Mouse (Mus musculus): ENCODE measurements around the gene Eif4e3. TPM values are rescaled to one million over a fixed set of nuclear protein-coding genes. Genes with fewer than 3 reads are reported as not detected.

Gene Eif4e3
- polyA plus RNA-seq, 1 experiment from 2014 or later = 10.8 TPM

DNA sequence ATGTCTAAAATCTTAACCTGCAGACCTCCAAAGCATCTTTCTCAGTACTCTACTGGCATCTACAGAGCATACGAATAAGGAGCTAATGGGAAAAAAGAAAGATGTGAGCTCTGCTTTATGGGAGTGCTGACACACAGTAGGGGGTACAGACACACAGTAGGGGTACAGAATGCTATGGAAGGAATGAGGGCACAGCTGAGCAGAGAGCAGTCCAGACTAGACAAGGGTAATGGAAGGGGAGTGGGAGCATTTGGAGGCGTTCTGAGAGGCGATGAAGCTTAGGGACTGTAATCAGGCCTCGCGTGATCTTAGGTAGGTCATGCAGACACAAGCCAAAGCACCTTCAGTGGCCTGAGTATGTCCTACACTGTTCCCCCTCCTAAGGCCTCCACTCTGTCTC, 17.4 kb upstream of the Eif4e3 start:
- no peak overlapping the region for H3K4me3 ChIP-seq
- H3K27me3 ChIP-seq (ENCODE audit: low read depth, poor library complexity, severe bottlenecking) = 0 out of 2 replicates have a peak, but pooled peaks cover 6% of the 10 kb centered on the region
- no peak for DNase-seq (ENCODE audit: low spot score)
- no peak overlapping the region for H3K27ac ChIP-seq (replicated peaks)
- WGBS = 89% methylated on average over 5 of the region's 5 CpGs
- H3K4me1 ChIP-seq = no peaks in the 10 kb centered on the region
- H3K36me3 ChIP-seq = no peaks in the 10 kb centered on the region
- no peaks in the 10 kb centered on the region; the same call in 1 of the 2 replicates for H3K9me3 ChIP-seq (replicated peaks)

DNA sequence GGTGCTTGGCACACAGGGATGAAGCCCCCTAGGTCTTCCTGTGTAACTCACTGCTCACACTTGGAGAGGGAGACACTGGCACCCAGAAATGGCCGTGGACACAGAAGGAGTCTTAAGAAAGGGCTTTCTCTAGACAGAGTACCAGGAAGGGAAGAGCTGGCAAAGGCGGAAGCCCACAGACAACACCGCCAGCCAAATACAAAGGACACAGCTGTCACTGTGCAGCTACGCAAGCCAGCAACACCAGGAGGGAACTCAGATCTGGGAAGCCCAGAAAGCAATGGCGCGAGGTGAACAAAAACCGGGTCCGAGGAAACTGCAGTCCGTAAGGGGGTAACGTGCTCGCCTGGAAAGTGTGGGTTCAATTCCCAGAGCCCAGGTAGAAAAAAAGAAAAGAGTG, 11.5 kb upstream of the Eif4e3 start:
- WGBS = 83% methylated on average over 11 of the region's 11 CpGs
- Histone ChIP-seq H3K9me3 (replicated peaks) (no peaks in the 10 kb centered on the region), H3K4me1 (peaks cover 7% of the 10 kb centered on the region; the same call in 1 of the 2 replicates), H3K27ac (replicated peaks) (no peak overlapping the region; the same call in 1 of the 2 replicates), H3K4me3 (no peak overlapping the region), H3K27me3 (ENCODE audit: low read depth, poor library complexity, severe bottlenecking) (no peaks in the 10 kb centered on the region), H3K36me3 (no peaks in the 10 kb centered on the region)
- no peak for DNase-seq (ENCODE audit: low spot score)

- DNase-seq (ENCODE audit: low spot score) = no peak
- WGBS = 93% methylated on average over 8 of the region's 8 CpGs
- H3K4me1 ChIP-seq = peaks cover 7% of the 10 kb centered on the region; the same call in 1 of the 2 replicates
- H3K27ac ChIP-seq (replicated peaks) = no peak overlapping the region
- H3K4me3 ChIP-seq = no peak overlapping the region
- no peaks in the 10 kb centered on the region for H3K36me3 ChIP-seq
- H3K27me3 ChIP-seq (ENCODE audit: low read depth, poor library complexity, severe bottlenecking) = no peaks in the 10 kb centered on the region
- H3K9me3 ChIP-seq (replicated peaks) = no peaks in the 10 kb centered on the region
Measured at GRCm38 (mm10) chr6:99677325-99677724, 10.8 kb upstream of the Eif4e3 start.

DNA sequence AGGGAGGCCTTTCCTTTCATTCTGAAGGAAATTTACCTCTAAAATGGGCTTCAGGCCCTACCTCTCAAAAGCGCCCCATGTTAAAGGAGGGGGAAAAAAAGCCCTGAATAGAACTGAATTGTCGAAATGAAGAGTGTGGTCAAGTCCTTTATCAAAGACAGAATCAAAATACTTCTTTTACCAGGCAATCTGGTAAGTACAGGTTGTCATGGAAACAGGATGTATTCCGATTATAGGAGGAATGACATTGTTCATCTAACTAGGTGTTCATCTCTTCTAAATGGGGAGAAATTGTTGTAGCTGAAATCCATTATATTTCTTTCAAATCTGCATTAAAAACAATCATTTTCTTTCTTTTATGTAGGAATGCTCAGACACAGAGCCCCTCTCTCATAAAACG, 7.9 kb upstream of the Eif4e3 start:
- Histone ChIP-seq H3K27ac (replicated peaks) (no peak overlapping the region), H3K4me3 (no peak overlapping the region), H3K27me3 (ENCODE audit: low read depth, poor library complexity, severe bottlenecking) (peaks cover under 1% of the 10 kb centered on the region; the same call in 1 of the 2 replicates), H3K4me1 (peaks cover 23% of the 10 kb centered on the region), H3K9me3 (replicated peaks) (no peaks in the 10 kb centered on the region), H3K36me3 (no peaks in the 10 kb centered on the region)
- DNase-seq (ENCODE audit: low spot score) = no peak
- 85% methylated on average over 4 of the region's 4 CpGs for WGBS

GRCm38 (mm10) chr6:99671768-99672167, 5.2 kb upstream of the Eif4e3 start:
- H3K27ac ChIP-seq (replicated peaks) = no peak overlapping the region
- H3K36me3 ChIP-seq = no peaks in the 10 kb centered on the region
- H3K4me3 ChIP-seq = no peak overlapping the region
- no peaks in the 10 kb centered on the region for H3K9me3 ChIP-seq (replicated peaks)
- H3K27me3 ChIP-seq (ENCODE audit: low read depth, poor library complexity, severe bottlenecking) = peaks cover 25% of the 10 kb centered on the region
- peaks cover 33% of the 10 kb centered on the region for H3K4me1 ChIP-seq
- DNase-seq (ENCODE audit: low spot score) = no peak
- 68% methylated on average over 3 of the region's 3 CpGs for WGBS

GRCm38 (mm10) chr6:99670481-99671119, 4.0 kb upstream of the Eif4e3 start:
- peaks cover 45% of the 10 kb centered on the region for H3K4me1 ChIP-seq
- WGBS = 67% methylated on average over 7 of the region's 7 CpGs

GRCm38 (mm10) chr6:99669481-99670325, 3.1 kb upstream of the Eif4e3 start:
- Histone ChIP-seq H3K9me3 (replicated peaks) (no peaks in the 10 kb centered on the region), H3K4me1 (peaks cover 51% of the 10 kb centered on the region), H3K4me3 (no peak overlapping the region), H3K36me3 (no peaks in the 10 kb centered on the region), H3K27me3 (ENCODE audit: low read depth, poor library complexity, severe bottlenecking) (peaks cover 37% of the 10 kb centered on the region), H3K27ac (replicated peaks) (peak overlapping the region; percentile 28; the same call in 1 of the 2 replicates)
- WGBS = 22% methylated on average over 5 of the region's 5 CpGs
- peak; percentile 51 for DNase-seq (ENCODE audit: low spot score)

More at GRCm38 (mm10) chr6:99670481-99671119, 4.0 kb upstream of the Eif4e3 start:
- Histone ChIP-seq H3K27me3 (ENCODE audit: low read depth, poor library complexity, severe bottlenecking) (peaks cover 28% of the 10 kb centered on the region), H3K9me3 (replicated peaks) (no peaks in the 10 kb centered on the region), H3K27ac (replicated peaks) (no peak overlapping the region), H3K4me3 (no peak overlapping the region), H3K36me3 (no peaks in the 10 kb centered on the region)
- peak; percentile 59 for DNase-seq (ENCODE audit: low spot score)

DNA sequence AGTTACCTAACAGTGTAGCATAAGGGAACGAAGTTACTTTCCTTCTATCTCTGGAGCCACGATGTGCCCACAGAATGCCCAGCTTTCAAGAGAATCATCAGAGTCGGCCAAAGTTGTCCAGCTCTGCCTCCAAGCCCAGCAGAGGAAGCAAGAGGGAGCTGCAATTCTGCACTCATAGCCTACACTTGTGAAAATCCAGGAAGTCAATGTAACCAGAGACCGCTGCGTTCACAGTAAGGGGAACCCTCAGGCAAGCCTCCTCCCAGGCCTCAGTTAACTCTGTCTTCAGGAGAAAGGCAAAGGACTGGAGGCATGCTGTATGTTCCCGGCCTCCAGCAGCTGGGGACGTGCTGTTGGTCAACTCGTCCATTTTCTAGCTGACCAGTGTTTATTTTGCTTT, 719 bp upstream of the Eif4e3 start:
- Histone ChIP-seq H3K9me3 (replicated peaks) (no peaks in the 10 kb centered on the region), H3K36me3 (no peaks in the 10 kb centered on the region), H3K27me3 (ENCODE audit: low read depth, poor library complexity, severe bottlenecking) (peaks cover 51% of the 10 kb centered on the region), H3K4me1 (peaks cover 65% of the 10 kb centered on the region), H3K4me3 (peak overlapping the region; percentile 94), H3K27ac (replicated peaks) (peak overlapping the region; percentile 94)
- 48% methylated on average over 8 of the region's 8 CpGs for whole genome bisulfite sequencing
- DNase-seq (ENCODE audit: low spot score) = peak; percentile 32

DNA sequence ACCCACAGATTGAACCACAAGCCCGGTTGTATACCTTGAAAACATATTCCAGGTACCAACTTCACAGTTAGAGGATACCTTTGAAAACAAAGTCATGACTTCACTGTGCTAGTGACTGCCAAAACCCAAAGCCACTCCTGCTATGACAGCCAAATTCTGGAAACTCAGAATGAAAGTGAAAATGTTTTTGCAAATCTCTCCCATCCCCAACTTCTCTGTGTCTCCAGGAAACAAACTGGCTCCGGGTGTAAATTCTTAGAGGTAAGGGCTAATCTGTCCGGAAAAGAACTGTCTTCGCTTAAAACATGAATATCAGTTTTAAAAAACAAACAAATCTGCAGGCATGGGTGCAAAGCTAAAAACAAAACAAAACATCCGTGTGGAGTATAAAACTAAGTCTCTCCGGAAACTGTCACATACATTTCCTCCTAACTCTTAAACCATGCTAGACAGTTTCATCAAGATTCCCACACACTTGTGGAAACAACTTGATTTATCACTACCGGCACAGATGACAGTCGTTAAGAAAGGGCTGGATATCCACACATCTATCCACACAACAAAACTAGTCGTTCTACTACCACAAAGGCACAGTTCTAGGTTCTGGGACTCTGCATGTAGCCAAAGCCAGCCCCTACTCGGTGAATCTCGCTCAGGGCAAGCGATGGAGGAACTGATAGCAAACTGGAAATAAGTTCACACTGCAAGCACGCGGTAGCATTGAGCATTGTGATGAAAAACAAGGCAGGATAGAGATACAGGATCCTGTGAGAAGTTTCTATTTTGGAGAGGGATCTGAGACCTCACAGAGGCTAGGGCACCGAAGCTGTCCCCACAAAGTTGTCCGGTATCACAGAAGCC, 884 bp downstream of the Eif4e3 start:
- DNase-seq (ENCODE audit: low spot score) = no peak
- H3K27ac ChIP-seq (replicated peaks) = peak overlapping the region; percentile 94
- no peaks in the 10 kb centered on the region for H3K9me3 ChIP-seq (replicated peaks)
- peaks cover 62% of the 10 kb centered on the region for H3K4me1 ChIP-seq
- peaks cover 51% of the 10 kb centered on the region for H3K27me3 ChIP-seq (ENCODE audit: low read depth, poor library complexity, severe bottlenecking)
- peak overlapping the region; percentile 94 for H3K4me3 ChIP-seq
- WGBS = 38% methylated on average over 16 of the region's 16 CpGs
- no peaks in the 10 kb centered on the region for H3K36me3 ChIP-seq

DNA sequence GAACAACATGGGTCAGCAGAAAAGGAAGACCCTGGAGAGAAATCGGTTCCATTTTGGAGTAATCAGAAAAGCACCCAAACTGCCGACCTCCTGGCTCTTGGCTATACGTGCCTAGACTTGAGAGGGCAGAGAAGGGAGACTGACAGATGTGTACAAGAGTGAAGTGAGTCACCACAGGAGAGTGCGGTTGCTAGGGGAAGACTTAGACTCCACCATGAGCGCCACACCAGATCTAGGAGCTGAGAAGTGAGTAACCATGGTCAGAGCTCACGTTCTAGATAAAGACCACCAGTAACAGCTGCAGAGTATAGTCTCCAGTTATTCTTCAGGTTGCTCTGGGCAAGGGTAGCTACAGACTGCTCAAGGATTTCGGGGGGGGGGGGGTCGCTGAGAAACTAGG, 3.3 kb downstream of the Eif4e3 start:
- peaks cover 39% of the 10 kb centered on the region for H3K27me3 ChIP-seq (ENCODE audit: low read depth, poor library complexity, severe bottlenecking)
- DNase-seq (ENCODE audit: low spot score) = no peak
- H3K36me3 ChIP-seq = no peaks in the 10 kb centered on the region
- 79% methylated on average over 8 of the region's 8 CpGs for WGBS
- H3K4me3 ChIP-seq = no peak overlapping the region
- H3K9me3 ChIP-seq (replicated peaks) = no peaks in the 10 kb centered on the region
- H3K4me1 ChIP-seq = peaks cover 48% of the 10 kb centered on the region
- no peak overlapping the region for H3K27ac ChIP-seq (replicated peaks)

GRCm38 (mm10) chr6:99660443-99660842, 6.1 kb downstream of the Eif4e3 start:
- Histone ChIP-seq H3K9me3 (replicated peaks) (no peaks in the 10 kb centered on the region), H3K27me3 (ENCODE audit: low read depth, poor library complexity, severe bottlenecking) (peaks cover 21% of the 10 kb centered on the region), H3K36me3 (no peaks in the 10 kb centered on the region), H3K4me3 (no peak overlapping the region), H3K27ac (replicated peaks) (no peak overlapping the region), H3K4me1 (peaks cover 36% of the 10 kb centered on the region)
- DNase-seq (ENCODE audit: low spot score) = no peak
- 68% methylated on average over 3 of the region's 3 CpGs for WGBS

DNA sequence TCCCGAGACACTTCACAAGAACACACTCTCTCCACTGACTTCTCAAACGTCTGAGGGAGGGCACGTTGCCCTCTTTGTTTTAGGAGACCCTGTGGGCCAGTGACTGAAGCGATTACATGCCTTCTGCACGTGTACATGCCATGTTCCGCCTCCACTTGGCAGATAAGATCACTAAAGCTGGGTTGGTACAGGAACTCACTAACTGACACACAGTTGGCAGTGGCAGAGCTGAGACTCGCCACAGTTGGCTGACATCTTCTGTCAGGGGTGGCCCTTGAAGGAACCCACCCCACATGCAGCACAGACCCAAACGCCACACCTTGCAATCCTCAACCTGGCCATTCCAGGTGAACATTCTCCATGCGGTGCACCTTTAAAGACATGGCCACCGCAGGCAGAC, 8.0 kb downstream of the Eif4e3 start:
- H3K4me3 ChIP-seq = no peak overlapping the region
- H3K36me3 ChIP-seq = no peaks in the 10 kb centered on the region
- no peak for DNase-seq (ENCODE audit: low spot score)
- no peak overlapping the region for H3K27ac ChIP-seq (replicated peaks)
- H3K9me3 ChIP-seq (replicated peaks) = no peaks in the 10 kb centered on the region
- peaks cover 3% of the 10 kb centered on the region; the same call in 1 of the 2 replicates for H3K27me3 ChIP-seq (ENCODE audit: low read depth, poor library complexity, severe bottlenecking)
- peaks cover 27% of the 10 kb centered on the region for H3K4me1 ChIP-seq
- 91% methylated on average over 10 of the region's 10 CpGs for WGBS

Measured in midbrain, embryonic 10.5 days (tissue).